Mouse (Mus musculus) bone marrow, adult 2 months (tissue): Measurements from ENCODE around the gene Pigyl. TPM values are rescaled to one million over a fixed set of nuclear protein-coding genes. Genes with fewer than 3 reads are reported as not detected.
"Not testable (repeated sequence)": the region's sequence is repeated elsewhere in the genome, so short reads cannot be mapped to it uniquely, and the experiment has no call there.

Experiments
- H3K27ac ChIP-seq: fragments of 200-500 bp; 2 replicates; pipeline ENCODE4 v1.5.1; 2012; ENCODE audit warnings: low read depth, mild to moderate bottlenecking, control low read depth, inconsistent platforms, low read length; ENCODE audit not compliant: control insufficient read depth, poor library complexity, insufficient read depth
- H3K4me1 ChIP-seq: fragments of 200-500 bp; 2 replicates; pipeline ENCODE4 v1.6.1; 2011; ENCODE audit warnings: low read length; ENCODE audit not compliant: control insufficient read depth, insufficient read depth
- H3K4me3 ChIP-seq: fragments of 200-500 bp; replicated peaks from 2 replicates; pipeline ENCODE3; 2011; ENCODE audit warnings: mild to moderate bottlenecking, low read depth, low read length, control low read depth; ENCODE audit not compliant: control insufficient read depth
- CTCF ChIP-seq: fragments of 200-500 bp; IDR thresholded peaks from 2 replicates; pipeline ENCODE4 v1.5.1; 2011; ENCODE audit warnings: low read length, control low read depth; ENCODE audit not compliant: control insufficient read depth, insufficient read depth
- POLR2A ChIP-seq: fragments of 200-500 bp; IDR thresholded peaks from 2 replicates; pipeline ENCODE4 v1.6.1; 2011; ENCODE audit warnings: low read depth, mild to moderate bottlenecking, control low read depth, low read length, borderline replicate concordance; ENCODE audit not compliant: control insufficient read depth
- WGBS: fragments of 180-500 bp; shearing (Covaris S2); methylation state at CpG from one replicate; pipeline ENCODE4 v1.1.7; 2018; 5-methylcytosine and 5-hydroxymethylcytosine counted together
- polyA plus RNA-seq: library from polyadenylated mRNA; stranded (reverse); fragments of >200 nt; gene quantifications from 2 replicates; pipeline ENCODE4 v1.2.4, GENCODE M21; 2011; ENCODE audit warnings: low replicate concordance; ENCODE audit not compliant: missing spikeins, insufficient read depth, insufficient read length

The Pigyl gene
- polyA plus RNA-seq, 1 experiment, result 23.3 TPM

GRCm38 (mm10) chr9:22135644-22136390, 20.8 kb upstream of the Pigyl start, which contains the start of gene Acp5:
Acp5 (minus strand) TSS chr9:22135711.
- 58% methylated on average over 7 of the region's 7 CpGs for WGBS
- peak within 1 kb of the TSS; percentile 54 for H3K4me3 ChIP-seq
- H3K4me1 ChIP-seq, result peaks cover 7% of the 10 kb centered on the region
- TF ChIP-seq POLR2A (no peak), CTCF (no peak)
- peak within 1 kb of the TSS; percentile 70 for H3K27ac ChIP-seq

GRCm38 (mm10) chr9:22136765-22137547, 19.7 kb upstream of the Pigyl start:
- peaks cover 5% of the 10 kb centered on the region for H3K4me1 ChIP-seq
- H3K4me3 ChIP-seq, result no peak overlapping the region
- WGBS, result 76% methylated on average over 23 of the region's 23 CpGs
- no peak for TF ChIP-seq CTCF
- no peak for TF ChIP-seq POLR2A
- H3K27ac ChIP-seq, result peak overlapping the region; percentile 51

- H3K27ac ChIP-seq, result no peak overlapping the region
- 28% methylated on average over 2 of the region's 2 CpGs for WGBS
- TF ChIP-seq POLR2A, result no peak
- TF ChIP-seq CTCF, result peak; percentile 87
- H3K4me1 ChIP-seq, result peaks cover 3% of the 10 kb centered on the region
- no peak overlapping the region for H3K4me3 ChIP-seq
Measured at GRCm38 (mm10) chr9:22138480-22138879, 18.2 kb upstream of the Pigyl start.

DNA sequence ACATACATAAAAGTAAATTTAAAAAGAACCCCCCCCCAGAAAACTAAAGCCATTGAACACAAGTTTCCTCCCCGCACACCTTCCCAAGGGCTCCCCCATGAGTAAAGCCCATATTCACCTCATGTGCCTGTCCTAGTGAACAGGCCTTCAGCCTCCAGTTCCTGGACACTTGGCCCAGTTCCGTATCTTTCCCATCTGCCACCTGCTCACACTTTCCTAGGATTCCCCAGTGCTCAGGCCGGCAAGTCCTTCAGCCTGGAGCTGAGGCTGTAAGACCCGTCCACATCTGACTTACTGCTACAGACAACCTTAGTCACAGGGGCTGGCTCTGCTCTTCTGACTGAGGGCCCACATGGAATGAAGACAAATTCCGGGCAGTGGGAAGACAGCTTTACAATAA, 16.9 kb upstream of the Pigyl start:
- WGBS, result 92% methylated on average over 5 of the region's 5 CpGs
- TF ChIP-seq CTCF, result no peak
- TF ChIP-seq POLR2A, result no peak
- H3K27ac ChIP-seq, result no peak overlapping the region
- H3K4me1 ChIP-seq, result peaks cover 2% of the 10 kb centered on the region
- no peak overlapping the region for H3K4me3 ChIP-seq

DNA sequence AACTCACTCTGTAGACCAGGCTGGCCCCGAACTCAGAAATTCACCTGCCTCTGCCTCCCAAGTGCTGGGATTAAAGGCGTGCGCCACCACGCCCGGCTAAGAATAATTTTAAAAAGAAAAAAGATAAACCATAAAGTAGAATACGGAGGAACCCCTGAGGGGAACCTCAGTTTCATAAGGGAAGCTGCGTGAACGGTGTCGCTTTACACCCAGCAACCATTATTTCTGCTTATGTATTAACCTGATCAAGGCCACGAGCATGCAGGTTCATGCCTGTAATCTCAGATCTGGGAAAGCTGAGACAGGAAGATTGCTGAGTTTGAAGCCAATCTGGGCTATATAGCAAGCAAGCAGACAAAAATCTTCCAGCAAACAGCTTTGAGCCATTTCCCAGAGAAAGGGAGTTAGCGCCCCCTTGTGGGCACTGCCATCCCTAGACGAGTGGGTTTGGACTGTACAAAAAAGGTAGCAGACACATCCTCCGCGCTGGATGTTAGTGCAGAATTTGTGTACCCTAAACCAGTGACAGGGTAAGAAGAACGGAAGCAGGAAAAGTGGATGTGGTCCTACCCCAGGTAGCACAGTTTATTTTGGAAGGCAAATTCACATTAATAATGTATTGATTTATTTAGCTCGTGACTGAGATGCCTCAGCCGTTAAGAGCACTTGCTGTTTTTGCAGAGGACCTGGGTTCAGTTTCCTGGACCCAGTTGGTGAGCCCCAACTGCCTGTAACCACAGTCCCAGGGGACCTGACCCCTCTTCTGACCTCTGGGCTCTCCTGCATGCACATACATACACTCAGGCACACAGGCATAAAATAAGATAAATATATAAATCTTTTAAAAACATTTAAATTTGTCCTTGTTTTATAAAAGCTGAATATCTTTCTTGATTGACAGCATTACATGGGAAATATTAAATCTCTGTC, 13.3 kb upstream of the Pigyl start:
- H3K27ac ChIP-seq, result no peak overlapping the region
- H3K4me3 ChIP-seq, result no peak overlapping the region
- TF ChIP-seq POLR2A, result no peak
- peak; percentile 92 for TF ChIP-seq CTCF
- no peaks in the 10 kb centered on the region; the same call in 1 of the 2 replicates for H3K4me1 ChIP-seq
- WGBS, result 28% methylated on average over 17 of the region's 17 CpGs

GRCm38 (mm10) chr9:22144304-22144965, 12.2 kb upstream of the Pigyl start:
- Histone ChIP-seq H3K4me3 (no peak overlapping the region), H3K4me1 (no peaks in the 10 kb centered on the region; the same call in 1 of the 2 replicates), H3K27ac (peak overlapping the region; percentile 81)
- TF ChIP-seq CTCF (no peak), POLR2A (no peak)
- 58% methylated on average over 8 of the region's 8 CpGs for WGBS

- WGBS, result 73% methylated on average over 20 of the region's 20 CpGs
- no peak overlapping the region for H3K27ac ChIP-seq
- no peak overlapping the region for H3K4me3 ChIP-seq
- no peak for TF ChIP-seq POLR2A
- TF ChIP-seq CTCF, result no peak
- H3K4me1 ChIP-seq, result no peaks in the 10 kb centered on the region; the same call in 1 of the 2 replicates
Measured at GRCm38 (mm10) chr9:22149426-22150248, 7.0 kb upstream of the Pigyl start.

- not testable (repeated sequence) for H3K4me3 ChIP-seq, H3K27ac ChIP-seq, H3K4me1 ChIP-seq
- 64% methylated on average over 7 of the region's 7 CpGs for WGBS
Measured at GRCm38 (mm10) chr9:22150249-22150693, 6.4 kb upstream of the Pigyl start.
